Mouse (Mus musculus) adrenal gland, postnatal 10 days (tissue): Measurements from ENCODE around the gene 1110017D15Rik. TPM values are rescaled to one million over a fixed set of nuclear protein-coding genes. Genes with fewer than 3 reads are reported as not detected.
"Not testable (repeated sequence)": the region's sequence is repeated elsewhere in the genome, so short reads cannot be mapped to it uniquely, and the experiment has no call there.

Experiments
- DNase-seq: peaks from one replicate; pipeline ENCODE4 v3.0.0; 2021; ENCODE audit warnings: mixed read lengths
- total RNA-seq, 2 experiments: library from RNA; stranded (reverse); gene quantifications; 2 replicates each; pipeline ENCODE4 v1.2.3; 2021

Gene 1110017D15Rik
- total RNA-seq, 2 experiments from 2014 or later = 0.45 TPM; not detected in 1

DNA sequence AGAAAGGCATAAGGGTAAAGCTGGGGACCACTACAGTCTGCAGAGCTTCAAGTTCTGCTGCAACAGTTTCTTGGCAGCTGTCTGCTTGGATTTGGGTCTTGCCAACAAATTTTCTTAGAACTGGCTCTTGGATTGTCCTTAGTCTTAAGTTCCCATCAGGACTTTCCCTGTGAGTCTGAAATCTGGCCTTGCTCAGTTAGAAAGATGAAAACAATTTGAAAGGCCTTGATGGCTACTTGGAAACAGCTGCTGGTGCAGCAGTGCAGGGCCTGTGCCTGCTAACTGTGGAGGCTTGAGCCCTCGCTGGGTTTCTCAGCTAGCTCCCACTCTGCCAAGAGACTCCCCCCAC lies 37.7 kb downstream of the 1110017D15Rik start:
- peak; percentile 13 for DNase-seq

DNA sequence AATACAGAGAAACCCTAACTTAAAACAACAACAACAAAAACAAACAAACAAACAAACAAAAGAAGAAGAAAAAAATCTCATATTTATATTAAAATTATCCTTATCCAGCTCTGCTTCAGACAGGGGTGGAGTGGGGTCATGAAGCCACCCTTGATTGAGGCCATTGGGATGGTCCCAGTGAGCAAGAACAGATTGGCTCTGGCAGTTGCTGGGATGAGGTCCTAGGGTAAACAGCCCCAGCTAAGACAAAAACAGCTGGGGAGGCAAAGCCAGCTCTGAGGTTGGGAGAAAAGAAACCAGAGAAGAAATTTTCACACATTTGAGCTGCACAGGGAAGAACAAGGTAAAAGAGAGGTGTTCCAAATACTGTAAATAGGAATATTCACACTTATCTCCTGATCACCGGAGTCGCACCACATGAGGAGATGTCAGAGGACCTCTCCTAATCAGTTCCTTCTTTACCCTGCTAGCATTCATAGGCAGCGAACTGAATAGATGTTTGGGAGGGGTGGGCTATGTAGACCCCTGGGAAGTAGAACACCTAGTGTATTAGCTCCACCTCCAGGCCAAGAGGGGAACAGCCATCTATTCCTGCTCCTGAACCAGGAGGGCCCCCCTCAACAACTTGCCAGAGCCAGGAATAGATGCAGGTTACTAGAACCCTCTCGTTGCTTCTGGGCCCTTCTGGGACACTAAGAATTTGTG lies 38.2 kb downstream of the 1110017D15Rik start:
- no peak for DNase-seq

DNA sequence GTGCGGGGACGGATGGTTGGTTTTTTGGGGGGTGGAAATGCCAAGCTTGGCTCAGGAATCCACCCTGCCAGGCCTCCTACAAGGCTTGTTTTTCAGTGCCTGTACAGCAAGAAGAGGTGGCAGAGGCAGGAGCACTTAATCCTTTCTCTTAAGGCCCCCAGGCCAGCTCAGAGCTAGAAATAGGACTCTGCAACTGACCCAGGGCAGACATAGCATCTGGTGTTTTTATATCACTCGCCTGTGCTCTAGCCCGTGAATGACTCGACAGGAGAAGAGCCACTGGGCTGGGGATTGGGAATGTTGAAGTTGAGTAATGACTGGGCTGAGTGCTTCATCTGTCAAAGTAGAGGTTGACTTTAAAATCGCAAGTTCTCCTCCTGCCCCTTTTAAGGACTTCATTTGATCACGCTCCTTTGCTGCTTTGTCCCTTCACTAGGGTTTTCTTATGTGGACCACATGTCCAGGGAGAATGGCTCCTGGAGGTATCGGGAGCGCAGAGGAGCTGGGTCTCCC lies 39.4 kb downstream of the 1110017D15Rik start:
- no peak for DNase-seq

DNA sequence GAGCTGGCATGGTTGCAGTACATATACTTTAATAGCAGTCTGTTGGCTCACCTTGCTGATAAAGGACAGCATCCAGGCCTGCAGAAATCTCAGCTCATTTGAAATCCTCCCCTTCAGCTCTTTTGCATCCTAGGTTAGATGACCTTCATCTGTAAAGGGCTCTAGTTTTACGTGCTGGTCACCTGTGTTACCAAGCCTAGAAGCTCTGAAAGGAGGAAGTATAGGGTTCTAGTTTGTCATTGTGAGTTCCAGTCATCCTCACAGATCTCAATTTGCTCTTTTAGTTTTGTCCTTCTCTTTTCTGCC lies 45.8 kb downstream of the 1110017D15Rik start:
- DNase-seq = no peak

DNA sequence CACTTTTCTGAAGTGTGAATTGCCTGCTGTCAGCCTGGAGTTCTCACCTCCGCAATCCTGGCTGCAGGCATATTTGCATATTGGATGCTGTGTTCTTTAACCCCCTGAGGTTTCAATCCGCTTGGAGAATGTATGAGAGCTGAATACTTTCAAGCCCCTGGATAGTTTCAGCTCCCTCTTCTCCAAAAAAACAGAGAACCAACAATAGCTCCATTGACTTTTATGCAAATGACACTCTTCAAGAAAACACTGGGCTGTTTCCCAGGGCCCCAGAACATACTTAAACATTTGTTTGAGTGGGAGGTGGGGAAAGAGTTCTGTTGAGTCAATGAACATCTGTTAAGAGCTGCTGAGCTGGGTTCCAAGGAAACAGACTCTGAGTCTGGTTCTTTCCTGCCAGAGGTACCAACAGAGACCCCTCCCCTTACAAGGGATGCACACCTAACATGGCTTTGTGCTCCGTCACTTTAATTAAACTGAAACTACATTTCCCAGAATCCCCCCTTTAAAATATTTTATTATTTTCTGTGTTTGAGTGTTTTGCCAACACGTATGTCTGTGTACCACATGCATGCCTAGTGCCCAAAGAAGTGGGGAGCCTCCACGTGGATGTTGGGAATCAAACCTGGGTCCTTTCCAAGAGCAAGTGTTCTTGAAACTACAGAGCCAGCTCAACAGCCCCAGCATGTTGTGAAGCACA lies 46.3 kb downstream of the 1110017D15Rik start:
- DNase-seq = no peak

DNA sequence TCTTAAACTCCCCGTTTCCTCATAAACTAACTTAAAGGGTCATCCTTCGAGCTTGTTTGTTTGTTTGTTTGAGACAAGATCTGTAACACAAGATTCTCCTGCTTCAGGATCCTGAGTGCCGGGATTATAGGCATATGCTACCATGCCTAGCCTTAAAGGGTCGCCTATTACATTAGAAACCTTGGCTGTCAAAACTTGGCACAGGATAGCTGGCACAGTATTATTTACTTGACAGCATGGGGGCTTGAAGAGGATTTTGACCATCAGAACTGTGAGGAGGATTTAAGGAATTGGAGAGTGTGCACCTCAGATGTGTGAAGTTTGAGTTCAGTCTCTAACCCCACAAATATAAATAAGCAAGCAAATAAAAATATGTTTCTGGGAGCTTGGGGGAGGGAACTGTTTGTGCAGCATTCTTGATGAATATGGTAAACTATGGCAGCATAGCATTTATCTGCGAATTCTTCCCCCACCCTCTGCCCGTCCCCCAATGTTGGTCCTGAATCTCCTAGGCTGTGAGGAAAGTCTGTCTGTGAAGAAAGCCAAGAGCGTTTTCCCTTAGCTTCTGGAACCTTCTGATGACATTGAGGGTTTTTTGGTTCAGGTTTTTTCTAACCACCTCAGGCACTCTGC lies 47.0 kb downstream of the 1110017D15Rik start:
- no peak for DNase-seq

DNA sequence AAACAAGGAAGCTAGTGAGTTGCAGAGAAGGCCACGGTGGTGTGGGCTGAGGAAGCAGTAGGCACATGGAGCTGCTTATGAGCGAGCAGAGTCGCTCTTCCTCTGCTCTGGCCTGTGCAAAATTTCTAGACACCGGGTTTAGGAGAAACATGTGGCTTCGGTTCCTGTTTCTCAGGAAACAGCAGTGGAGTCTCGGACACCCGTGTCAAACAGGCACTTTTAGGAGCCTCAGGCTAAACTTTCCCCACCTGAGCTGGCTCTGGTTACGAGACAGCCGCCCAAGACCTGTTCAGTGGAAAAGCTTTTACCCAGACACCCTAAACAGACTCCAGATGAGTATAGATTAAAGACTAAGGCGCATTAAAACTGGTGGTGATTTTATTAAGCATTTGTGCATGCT lies 47.9 kb downstream of the 1110017D15Rik start:
- no peak for DNase-seq

DNA sequence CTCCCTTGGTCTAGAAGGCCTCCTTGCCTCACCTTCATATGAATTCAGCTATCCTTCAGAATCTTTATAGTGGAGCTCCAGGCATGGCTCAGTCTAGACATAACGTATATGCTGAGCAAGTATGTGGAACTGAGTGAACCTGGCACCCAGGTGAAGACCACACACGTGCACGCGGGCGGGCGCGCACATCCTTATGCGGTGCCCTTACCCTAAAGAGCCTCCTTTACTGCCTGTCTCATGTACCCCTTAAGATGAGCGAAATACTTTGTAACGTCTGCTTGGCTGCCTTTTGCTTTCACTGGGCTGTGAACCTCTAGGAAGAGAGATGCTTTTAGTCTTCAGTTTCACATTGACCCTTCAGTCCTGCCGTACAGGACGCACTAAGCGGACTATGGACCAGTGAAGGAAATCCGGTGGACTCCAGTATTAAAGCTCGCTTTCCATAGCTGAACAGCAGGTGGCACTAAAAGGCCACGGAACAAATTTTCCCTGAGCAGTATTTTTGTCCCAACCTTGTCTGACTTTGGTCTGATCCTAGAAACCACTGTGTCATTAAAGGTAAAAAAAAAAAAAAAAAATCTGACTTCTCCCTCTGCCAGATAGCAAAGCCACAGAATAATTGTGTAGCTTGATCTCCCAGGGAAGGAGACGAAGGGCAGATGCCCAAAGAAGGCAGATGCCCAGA lies 48.6 kb downstream of the 1110017D15Rik start:
- peak; percentile 74 for DNase-seq

DNA sequence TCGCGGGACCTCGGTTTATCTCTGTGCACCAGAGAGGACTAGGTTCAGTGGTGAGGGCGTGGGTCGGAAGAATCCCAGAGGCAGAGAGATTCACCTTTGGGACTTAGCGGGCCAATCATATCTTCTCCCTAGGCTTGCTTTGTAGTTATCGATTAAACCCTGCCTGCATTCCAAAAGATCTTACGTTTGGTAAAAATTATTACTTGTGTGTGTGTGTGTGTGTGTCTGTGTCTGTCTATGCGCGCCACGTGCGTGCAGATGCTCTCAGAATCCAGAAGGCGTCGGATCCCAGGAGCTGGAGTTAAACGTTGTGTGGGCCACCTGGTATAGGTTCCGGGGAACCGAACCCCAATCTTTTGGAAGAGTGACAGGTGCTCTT lies 51.9 kb downstream of the 1110017D15Rik start:
- DNase-seq = no peak

DNA sequence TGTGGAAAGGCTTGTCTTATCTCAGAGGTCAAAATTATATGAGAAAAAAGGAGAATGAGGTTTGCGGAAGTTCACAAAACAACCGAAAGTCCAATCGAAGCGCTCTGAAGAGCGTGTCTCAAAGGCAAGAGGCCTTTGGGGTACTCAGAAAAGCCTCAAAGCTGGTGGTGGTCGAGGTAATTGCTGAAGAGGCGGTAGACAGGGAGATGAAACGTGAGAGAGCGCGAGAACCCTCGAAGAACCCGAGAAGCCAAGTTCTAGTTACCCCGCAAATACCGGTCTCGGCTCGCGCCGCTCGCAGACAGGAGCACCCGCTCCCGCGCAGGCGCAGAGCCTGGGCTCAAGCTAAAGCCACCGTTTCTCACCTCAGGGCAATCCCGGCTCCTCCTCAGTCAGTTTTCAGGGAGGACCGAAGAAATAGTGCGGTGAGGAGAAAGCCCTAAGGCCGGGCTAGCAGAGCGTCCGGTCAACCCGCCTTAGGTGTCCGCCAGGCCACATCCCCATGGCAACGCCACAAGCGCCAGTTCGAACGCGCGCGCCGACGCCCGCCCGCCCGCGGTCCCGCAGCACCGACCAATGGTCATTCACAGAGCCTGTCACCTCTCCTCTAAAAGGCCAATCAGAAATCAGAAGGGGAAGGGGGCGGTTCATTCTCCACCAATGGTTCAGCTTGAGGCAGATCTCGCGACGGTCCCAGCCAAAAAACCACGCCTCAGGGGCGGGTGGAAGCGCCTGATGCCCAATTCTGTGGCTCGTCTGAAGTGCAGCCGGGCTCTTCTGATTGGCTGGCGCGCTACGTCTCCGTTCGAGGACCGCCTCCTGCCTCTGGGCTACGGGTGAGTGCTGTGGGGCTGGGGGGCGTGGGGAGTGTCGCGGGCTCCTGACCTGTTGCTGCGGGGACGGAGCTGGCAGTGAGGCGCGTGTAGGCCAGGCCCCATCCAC lies 52.5 kb downstream of the 1110017D15Rik start, which contains the start of the genes Kif24 and Nudt2:
Gene Kif24, minus strand, starts transcription at position 543 of the 942 bp plus-strand sequence.
Gene Nudt2, plus strand, starts transcription at position 807 of the 942 bp plus-strand sequence.
- peak; percentile 96 for DNase-seq

DNA sequence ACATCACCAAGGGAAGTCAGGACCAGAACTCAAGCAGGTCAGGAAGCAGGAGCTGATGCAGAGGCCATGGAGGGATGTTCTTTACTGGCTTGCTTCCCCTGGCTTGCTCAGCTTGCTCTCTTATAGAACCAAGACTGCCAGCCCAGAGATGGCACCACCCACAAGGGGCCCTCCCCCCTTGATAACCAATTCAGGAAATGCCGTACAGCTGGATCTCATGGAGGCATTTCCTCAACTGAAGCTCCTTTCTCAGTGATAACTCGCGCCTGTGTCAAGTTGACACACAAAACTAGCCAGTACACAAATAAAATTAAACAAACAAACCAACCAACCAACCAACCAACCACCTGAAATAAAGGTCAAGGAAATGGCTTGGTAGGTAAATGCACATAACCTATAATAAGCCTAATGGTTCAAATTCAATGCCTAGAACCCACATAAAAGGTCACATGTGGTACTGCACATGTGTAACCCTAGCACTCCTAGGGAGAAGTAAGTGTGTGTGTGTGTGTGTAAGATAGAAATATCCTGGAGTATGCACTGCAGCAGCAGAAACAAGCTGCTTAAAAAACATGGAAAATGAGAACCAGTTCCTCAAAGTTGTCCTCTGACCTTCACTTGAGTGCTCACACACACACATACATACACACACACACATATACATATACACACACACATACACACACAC lies 53.9 kb downstream of the 1110017D15Rik start:
- DNase-seq = not testable (repeated sequence)

DNA sequence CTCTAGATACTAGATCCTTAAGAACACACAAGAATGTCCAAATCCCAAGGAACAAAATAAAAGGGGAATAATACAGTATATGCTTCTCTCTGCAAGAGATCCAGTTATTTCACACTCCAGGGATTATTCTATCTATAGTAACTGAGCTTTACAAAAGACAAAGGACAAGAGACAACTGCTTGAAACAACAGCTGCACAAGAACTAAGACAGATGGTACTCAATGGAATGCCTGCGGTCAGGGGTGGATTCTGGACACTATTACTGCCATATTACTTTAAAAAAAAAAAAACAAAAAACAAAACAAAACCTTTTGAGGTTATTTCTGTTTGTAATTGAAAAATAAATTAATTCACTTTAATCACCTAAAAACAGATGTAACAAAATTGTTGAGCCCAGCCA lies 56.4 kb downstream of the 1110017D15Rik start:
- no peak for DNase-seq

Other genes with a start within 250 kb of the 1110017D15Rik start
- gene Ubap2, start 242.2 kb downstream of the 1110017D15Rik start, total RNA-seq = 10 to 100 TPM; 39.0 to 46.7 TPM
- gene Dcaf12, start 202.4 kb downstream of the 1110017D15Rik start, total RNA-seq = 10 to 100 TPM; 47.2 to 51.8 TPM
- 10 to 100 TPM; 40.7 to 50.5 TPM for gene Ubap1, start 168.3 kb downstream of the 1110017D15Rik start, total RNA-seq
- 1 to 10 TPM; 2.8 to 4.5 TPM for gene Kif24, start 52.4 kb downstream of the 1110017D15Rik start, total RNA-seq
- 10 to 100 TPM; 30.2 to 30.9 TPM for gene Nudt2, start 52.2 kb downstream of the 1110017D15Rik start, total RNA-seq
- gene AI464131, start 14.3 kb downstream of the 1110017D15Rik start, total RNA-seq = 10 to 100 TPM; 13.3 to 17.4 TPM
- gene Fam219a, start 52.2 kb upstream of the 1110017D15Rik start, total RNA-seq = 10 to 100 TPM; 18.8 to 23.5 TPM
- 1 to 10 TPM; 3.3 to 3.5 TPM for gene Dnaic1, start 52.4 kb upstream of the 1110017D15Rik start, total RNA-seq
- 10 to 100 TPM; 10.3 to 10.5 TPM for gene Enho, start 123.0 kb upstream of the 1110017D15Rik start, total RNA-seq
- gene Cntfr, start 179.8 kb upstream of the 1110017D15Rik start, total RNA-seq = 10 to 100 TPM; 53.0 to 67.0 TPM
- 10 to 100 TPM; 61.0 to 68.2 TPM for gene Il11ra1, start 182.7 kb upstream of the 1110017D15Rik start, total RNA-seq
- 10 to 100 TPM; 36.2 to 39.0 TPM for gene Rpp25l, start 196.2 kb upstream of the 1110017D15Rik start, total RNA-seq
- 100 to 1,000 TPM; 100 to 104 TPM for gene Dctn3, start 205.8 kb upstream of the 1110017D15Rik start, total RNA-seq
- not detected for gene Arid3c, start 213.8 kb upstream of the 1110017D15Rik start, total RNA-seq
- 10 to 100 TPM; 42.3 to 49.2 TPM for gene Galt, start 237.9 kb upstream of the 1110017D15Rik start, total RNA-seq
- 10 to 100 TPM; 65.8 to 68.8 TPM for gene Sigmar1, start 238.8 kb upstream of the 1110017D15Rik start, total RNA-seq